Mouse (Mus musculus) fibroblast of lung, adult 2 months (primary cell): ENCODE data around the gene Plekho1.
A peak's percentile ranks its signal among the peaks of the same experiment; 100 is the strongest.

Experiments
- DNase-seq: peaks from one replicate; pipeline ENCODE4 v3.0.0-alpha.2; 2011; ENCODE audit warnings: low read depth

The Plekho1 gene

DNA sequence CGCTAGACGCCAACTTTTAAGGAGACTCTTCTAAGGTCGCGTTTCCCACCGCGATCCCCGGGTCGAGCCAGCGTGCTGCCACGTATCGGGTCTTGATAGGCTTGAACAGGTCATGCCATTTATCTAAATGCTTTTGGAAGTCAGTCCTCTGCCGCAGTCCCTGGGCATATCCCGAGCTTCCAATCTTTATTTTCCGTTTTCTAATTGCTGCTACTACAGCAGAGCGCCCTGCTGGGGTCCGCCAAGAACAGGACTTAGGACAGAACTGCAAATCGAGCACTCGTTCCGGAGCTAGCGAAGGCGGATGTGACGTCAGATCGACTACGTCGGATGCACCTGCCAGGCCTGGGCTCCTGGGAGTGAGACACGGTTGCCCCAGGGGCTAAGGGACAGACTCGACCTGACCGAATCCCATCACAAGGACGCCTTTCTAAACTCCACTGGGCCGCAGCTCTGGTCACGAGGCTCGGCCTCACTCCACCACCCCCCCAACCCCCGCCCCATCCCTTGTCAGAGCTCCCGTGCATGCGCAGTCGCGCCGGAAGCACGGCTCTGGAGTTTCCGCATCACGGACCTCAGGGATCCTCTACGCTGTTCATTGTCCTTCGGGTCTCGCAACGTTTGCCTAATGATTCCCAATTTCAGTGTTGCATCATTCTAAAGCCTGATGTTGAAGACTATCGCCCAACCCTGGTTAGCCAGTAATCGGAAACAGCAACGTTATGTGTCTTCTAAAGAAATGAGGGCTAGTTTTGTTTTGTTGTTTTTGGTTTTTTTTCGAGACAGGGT lies 44.8 kb downstream of the Plekho1 start:
- peak; percentile 76 for DNase-seq

DNA sequence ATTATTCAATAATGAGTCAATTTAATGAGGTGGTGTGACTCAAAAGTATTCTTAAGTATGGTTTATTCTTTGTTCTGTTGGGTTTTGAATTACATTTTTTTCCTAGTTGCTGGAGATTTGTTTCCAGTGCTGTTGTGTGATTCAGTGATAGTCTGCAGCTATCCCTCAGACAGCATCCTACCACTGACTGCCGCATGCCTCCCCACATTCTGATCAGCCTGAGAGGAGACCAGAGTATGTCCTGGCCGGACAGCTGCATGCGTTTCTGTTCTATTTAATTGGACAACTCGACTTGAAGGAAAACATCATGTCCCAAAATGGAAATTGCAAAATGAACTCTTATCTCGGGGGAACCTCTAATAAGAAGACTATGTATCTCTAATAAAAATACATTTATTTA lies 47.5 kb downstream of the Plekho1 start:
- no peak for DNase-seq

DNA sequence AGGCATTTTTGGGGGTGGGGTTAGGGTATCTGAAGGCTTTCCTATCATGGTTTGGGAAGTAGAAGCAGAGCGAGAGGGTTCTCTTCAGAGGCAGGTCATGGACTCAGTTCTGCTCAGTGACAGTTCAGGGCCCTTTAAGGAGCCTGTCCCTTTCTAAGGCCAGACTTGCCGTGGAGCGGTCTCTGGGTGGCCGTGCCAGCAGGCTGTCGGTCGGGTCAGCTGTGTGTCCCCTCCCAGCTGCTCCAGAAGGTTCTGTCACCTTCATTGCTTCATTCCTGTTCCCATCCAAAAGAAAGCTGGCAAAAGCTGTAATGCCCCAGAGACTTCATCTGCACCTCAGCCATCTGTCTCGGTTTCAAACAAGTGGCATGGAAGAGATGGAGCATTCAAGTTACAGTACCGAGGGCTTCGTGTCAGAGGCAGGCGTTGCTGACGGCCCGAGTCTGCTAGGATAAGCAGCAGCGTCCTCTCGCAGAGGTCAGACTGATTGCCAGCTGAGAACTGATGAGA lies 50.0 kb downstream of the Plekho1 start:
- DNase-seq, result no peak

DNA sequence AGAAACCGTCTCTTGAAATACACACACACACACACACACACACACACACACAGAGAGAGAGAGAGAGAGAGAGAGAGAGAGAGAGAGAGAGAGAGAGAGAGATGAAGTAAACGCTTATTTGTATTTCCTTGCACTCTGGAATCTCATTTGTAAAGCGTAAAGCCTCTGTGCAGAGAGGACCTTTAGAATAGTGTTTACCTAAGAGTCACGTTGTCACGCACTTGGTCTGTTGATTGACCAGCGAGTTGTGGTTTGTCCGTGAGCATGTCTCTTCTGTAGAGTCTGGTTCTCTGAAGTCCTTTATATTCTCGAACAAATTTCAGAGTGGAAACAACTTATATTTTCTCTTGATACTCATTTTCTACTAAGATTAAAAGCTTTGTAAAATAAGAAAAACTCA lies 51.1 kb downstream of the Plekho1 start:
- DNase-seq, result no peak

DNA sequence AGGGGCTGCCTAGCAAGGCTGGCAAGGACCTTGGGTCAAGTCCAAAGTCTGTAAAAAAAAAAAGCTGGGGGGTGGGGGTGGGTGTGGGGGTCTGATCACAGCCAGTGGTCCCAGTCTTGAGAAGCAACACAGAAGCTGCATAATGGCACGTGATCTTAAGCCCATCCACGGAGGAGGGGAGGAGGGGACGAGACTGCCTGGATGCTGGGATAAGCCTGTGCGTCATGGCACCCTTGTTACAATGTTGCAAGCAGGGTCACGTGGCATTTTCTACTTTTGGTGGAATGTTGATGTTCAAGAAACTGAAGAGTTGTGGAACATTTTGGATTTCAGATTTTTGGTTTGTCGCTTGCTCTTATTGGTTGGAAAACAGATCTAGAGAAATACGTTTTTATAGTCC lies 52.6 kb downstream of the Plekho1 start:
- DNase-seq, result no peak

DNA sequence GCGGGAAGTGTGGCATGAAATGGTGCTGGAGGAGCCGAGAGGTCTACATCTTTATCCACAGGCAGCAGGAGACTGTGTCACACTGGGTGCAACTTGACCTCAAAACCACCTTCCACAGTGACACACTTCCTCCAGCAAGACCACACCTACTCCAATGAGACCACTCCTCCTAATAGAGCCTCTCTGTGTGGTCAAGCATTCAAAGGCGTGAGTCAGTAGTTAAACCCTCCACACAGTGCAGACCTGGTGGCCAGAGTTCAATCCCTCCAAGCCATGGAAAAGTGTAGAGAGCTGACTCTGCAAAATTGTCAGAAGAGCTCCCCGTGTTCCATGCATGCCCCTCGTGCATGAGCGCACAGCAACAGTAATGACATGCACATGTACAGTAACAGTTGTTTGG lies 53.1 kb downstream of the Plekho1 start:
- DNase-seq, result no peak

DNA sequence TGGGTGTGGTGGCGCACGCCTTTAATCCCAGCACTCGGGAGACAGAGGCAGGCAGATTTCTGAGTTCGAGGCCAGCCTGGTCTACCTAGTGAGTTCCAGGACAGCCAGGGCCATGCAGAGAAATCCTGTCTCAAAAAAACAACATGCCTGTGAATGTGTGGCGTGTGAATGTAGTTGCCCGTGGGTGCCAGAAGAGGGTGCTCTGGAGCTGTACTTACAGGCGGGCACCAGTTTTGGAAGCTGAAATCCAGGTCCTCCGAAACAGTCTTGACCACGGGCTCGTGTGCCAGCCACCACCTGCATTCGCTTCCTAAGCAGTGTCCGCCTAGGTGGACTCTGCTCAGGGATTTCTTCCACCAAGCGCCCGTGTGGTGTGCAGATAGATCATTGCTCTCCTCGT lies 57.0 kb downstream of the Plekho1 start:
- DNase-seq, result no peak
